21 mouse cellular contexts compared by ENCODE assay signal in the genomic region with DNA sequence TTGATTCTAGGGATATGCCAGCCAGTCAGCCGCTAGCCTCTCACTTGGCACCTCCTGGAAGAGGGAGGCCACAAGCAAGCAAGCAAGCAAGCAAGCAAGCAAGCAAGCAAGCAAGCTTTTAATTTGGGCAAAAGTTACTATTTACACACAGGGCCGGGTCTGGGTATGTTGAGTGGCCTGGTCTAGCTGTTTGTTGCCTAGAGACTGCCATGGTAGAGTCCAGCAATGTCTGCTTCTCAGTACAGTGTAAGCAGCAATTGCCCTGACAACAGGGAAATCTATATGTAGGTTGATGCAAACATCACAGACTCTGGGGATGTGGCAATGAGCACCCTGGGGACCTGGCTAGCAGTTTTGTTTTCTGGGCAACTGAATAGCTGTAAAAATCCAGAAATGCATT. TPM values are rescaled to one million over a fixed set of nuclear protein-coding genes. Genes with fewer than 3 reads are reported as not detected.
DNase-seq lines count a peak whose midpoint lies in the region; ATAC-seq and TF ChIP-seq lines count a peak whose summit lies in the region.
"Had no signal": no experiment of that assay in that cellular context is flagged by ENCODE, and none has a peak within 500 bp of the region (broad histone marks: within the 10 kb centered on the region; RNA-seq: fewer than 3 reads in every experiment).

No protein-coding gene starts in this region.

- no peak overlapping the region for H3K4me2 ChIP-seq in kidney, embryonic 14.5 days (replicated peaks; ENCODE audit: low read depth, low read length)
- H3K4me2 ChIP-seq in midbrain, embryonic 14.5 days (ENCODE audit: low read length): no peak overlapping the region
- H3K4me2 ChIP-seq in midbrain, embryonic 15.5 days: no peak overlapping the region
- H3K4me2 ChIP-seq: forebrain, embryonic 13.5 days; midbrain, embryonic 13.5 days; stomach, embryonic 15.5 days had no signal

- H3K4me3 ChIP-seq in gastrocnemius, adult 2 months: no peak overlapping the region
- H3K4me3 ChIP-seq in kidney, embryonic 14.5 days (ENCODE audit: low read length): no peak overlapping the region
- H3K4me3 ChIP-seq in midbrain, embryonic 14.5 days (replicated peaks; ENCODE audit: low read depth, low read length): no peak overlapping the region
- no peak overlapping the region for H3K4me3 ChIP-seq in midbrain, embryonic 15.5 days
- H3K4me3 ChIP-seq: forebrain, embryonic 13.5 days; layer of hippocampus, adult 2 months; left cerebral cortex, adult 2 months; midbrain, embryonic 13.5 days; stomach, embryonic 15.5 days had no signal

- H3K36me3 ChIP-seq in kidney, embryonic 14.5 days (ENCODE audit: control insufficient read depth, insufficient read depth, low read length): no peaks in the 10 kb centered on the region
- H3K36me3 ChIP-seq in midbrain, embryonic 14.5 days (ENCODE audit: control insufficient read depth, insufficient read depth, low read length): no peaks in the 10 kb centered on the region
- H3K36me3 ChIP-seq in midbrain, embryonic 15.5 days (replicated peaks): no peaks in the 10 kb centered on the region
- H3K36me3 ChIP-seq: midbrain, embryonic 13.5 days; stomach, embryonic 15.5 days had no signal

- no peak overlapping the region for H3K9ac ChIP-seq in kidney, embryonic 14.5 days (ENCODE audit: low read depth, low read length)
- H3K9ac ChIP-seq in midbrain, embryonic 14.5 days (replicated peaks; ENCODE audit: low read length): no peak overlapping the region
- H3K9ac ChIP-seq in midbrain, embryonic 15.5 days: no peak overlapping the region
- H3K9ac ChIP-seq: forebrain, embryonic 13.5 days; midbrain, embryonic 13.5 days; stomach, embryonic 15.5 days had no signal

- no peak for DNase-seq in gastrocnemius, adult 2 months
- DNase-seq in gastrocnemius, postnatal 14 days: no peak
- no peak for DNase-seq in kidney, adult 8-10 months
- DNase-seq in midbrain, embryonic 14.5 days: peak; percentile 16
- no peak for DNase-seq in left cerebral cortex, postnatal 36 days (ENCODE audit: low spot score in 2 of 2)
- DNase-seq in urinary bladder, postnatal 36 days (ENCODE audit: low spot score in 2 of 2): no peak
- DNase-seq: adrenal gland, adult 8-10 months; cerebellum, adult 11-12 months; cerebellum, postnatal 25 days; heart, postnatal 4 days; lung, adult 2 months had no signal

- intact Hi-C loops in gastrocnemius, adult 2 months (cut with DNase I): no loop called here
- intact Hi-C loops in gastrocnemius, postnatal 14 days (cut with DNase I; ENCODE audit: low total_unique reads): no loop called here
- intact Hi-C loops in left cerebral cortex, postnatal 36 days (cut with DNase I): no loop called here

- H3K4me1 ChIP-seq in kidney, embryonic 14.5 days (ENCODE audit: control insufficient read depth, insufficient read depth, low read length): peaks cover 23% of the 10 kb centered on the region
- H3K4me1 ChIP-seq in midbrain, embryonic 14.5 days (ENCODE audit: control insufficient read depth, insufficient read depth, low read length): no peaks in the 10 kb centered on the region
- no peaks in the 10 kb centered on the region for H3K4me1 ChIP-seq in midbrain, embryonic 15.5 days
- H3K4me1 ChIP-seq: forebrain, embryonic 13.5 days; midbrain, embryonic 13.5 days had no signal

- H3K27me3 ChIP-seq in kidney, embryonic 14.5 days (ENCODE audit: control insufficient read depth, insufficient read depth, low read length): no peaks in the 10 kb centered on the region
- H3K27me3 ChIP-seq in midbrain, embryonic 14.5 days (ENCODE audit: control insufficient read depth, insufficient read depth, low read length): no peaks in the 10 kb centered on the region
- no peaks in the 10 kb centered on the region for H3K27me3 ChIP-seq in midbrain, embryonic 15.5 days (replicated peaks)
- H3K27me3 ChIP-seq: forebrain, embryonic 13.5 days; midbrain, embryonic 13.5 days; stomach, embryonic 15.5 days had no signal

- peak; percentile 47; the same call in 1 of the 2 replicates for ATAC-seq in kidney, embryonic 14.5 days (ENCODE audit: low FRiP score, low TSS enrichment)
- ATAC-seq in midbrain, embryonic 14.5 days (ENCODE audit: low FRiP score, low TSS enrichment): no peak
- ATAC-seq in midbrain, embryonic 15.5 days (replicated peaks): no peak
- ATAC-seq: forebrain, embryonic 13.5 days; intestine, postnatal 0 days; midbrain, embryonic 13.5 days had no signal

- 77% methylated on average over 2 of the region's 2 CpGs for WGBS in kidney, embryonic 14.5 days
- 72% methylated on average over 2 of the region's 2 CpGs for WGBS in midbrain, embryonic 14.5 days
- WGBS in midbrain, embryonic 15.5 days: 73% methylated on average over 2 of the region's 2 CpGs

- peak overlapping the region; percentile 56 for H3K27ac ChIP-seq in gastrocnemius, adult 2 months
- H3K27ac ChIP-seq in kidney, embryonic 14.5 days (ENCODE audit: low read depth, low read length): no peak overlapping the region
- no peak overlapping the region for H3K27ac ChIP-seq in midbrain, embryonic 14.5 days (replicated peaks; ENCODE audit: low read depth, low read length)
- H3K27ac ChIP-seq in midbrain, embryonic 15.5 days: no peak overlapping the region
- H3K27ac ChIP-seq: forebrain, embryonic 13.5 days; layer of hippocampus, adult 2 months; left cerebral cortex, adult 2 months; macrophage; midbrain, embryonic 13.5 days had no signal

- TF ChIP-seq CTCF in gastrocnemius, adult 2 months (IDR thresholded peaks at IDR 0.05): no peak

- H3K9me3 ChIP-seq in kidney, embryonic 14.5 days (ENCODE audit: control insufficient read depth, low read length): no peaks in the 10 kb centered on the region
- H3K9me3 ChIP-seq in midbrain, embryonic 14.5 days (ENCODE audit: control insufficient read depth, low read length): no peaks in the 10 kb centered on the region
- H3K9me3 ChIP-seq in midbrain, embryonic 15.5 days: no peaks in the 10 kb centered on the region
- H3K9me3 ChIP-seq: forebrain, embryonic 13.5 days; midbrain, embryonic 13.5 days; stomach, embryonic 15.5 days had no signal

RNA-seq across cellular contexts. Expression of a gene that starts 51.4 kb away (rescaled TPM):
- total RNA-seq in gastrocnemius, adult 2 months (2021): 1 to 10 TPM; 4.9 to 9.8 TPM
- total RNA-seq in gastrocnemius, postnatal 14 days (2021): 10 to 100 TPM; 10.9 to 12.1 TPM
- polyA plus RNA-seq in kidney, embryonic 14.5 days (2014; fragmentation: Nextera tagmentation; extraction: Ambion mirVana): 12.5 and 20.3 TPM in 2 replicates
- polyA plus RNA-seq in midbrain, embryonic 14.5 days (2014; fragmentation: Nextera tagmentation; extraction: Ambion mirVana): 3.8 and 4.4 TPM in 2 replicates
- polyA plus RNA-seq in midbrain, embryonic 15.5 days (2015; fragmentation: Nextera tagmentation; extraction: Ambion mirVana): 6.1 and 6.4 TPM in 2 replicates
- 10 to 100 TPM; 36.9 to 39.4 TPM for total RNA-seq in left cerebral cortex, postnatal 36 days (2021)
- total RNA-seq: MEL had no signal
